ENCODE assay signal across 22 mouse cellular contexts in the genomic region with DNA sequence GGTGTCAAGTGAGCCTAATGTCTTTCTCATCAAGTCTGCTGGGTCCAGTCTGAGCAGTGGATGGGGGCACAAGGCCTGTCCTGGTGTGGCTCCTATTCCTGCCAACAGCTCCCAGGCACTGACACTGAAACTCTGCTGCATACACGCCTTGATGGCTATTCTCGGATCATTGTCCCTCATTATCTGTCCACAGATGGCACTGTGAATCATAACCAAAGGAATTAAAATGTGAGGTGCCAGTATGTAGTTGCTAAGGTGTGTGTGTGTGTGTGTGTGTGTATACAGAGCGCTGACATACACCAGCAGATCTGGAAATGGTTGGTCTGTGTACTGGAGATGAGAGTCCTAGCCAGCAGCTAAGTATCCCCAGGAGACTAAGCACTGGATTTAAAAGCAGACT.
A peak's percentile ranks its signal among the peaks of the same experiment; 100 is the strongest.
DNase-seq lines count a peak whose midpoint lies in the region; ATAC-seq and TF ChIP-seq lines count a peak whose summit lies in the region.
"Had no signal": no experiment of that assay in that cellular context is flagged by ENCODE, and none has a peak within 500 bp of the region (broad histone marks: within the 10 kb centered on the region; RNA-seq: fewer than 3 reads in every experiment).

No protein-coding gene starts in this region.

- no peak for TF ChIP-seq CTCF in midbrain, postnatal 0 days (IDR thresholded peaks at IDR 0.05)
- no peak for TF ChIP-seq CTCF in intestine, postnatal 0 days (IDR thresholded peaks at IDR 0.05; ENCODE audit: low read depth)

- WGBS in heart, embryonic 16.5 days, result 51% methylated on average over 3 of the region's 3 CpGs
- 80% methylated on average over 3 of the region's 3 CpGs for WGBS in hindbrain, embryonic 13.5 days
- WGBS in hindbrain, embryonic 11.5 days, result 79% methylated on average over 3 of the region's 3 CpGs
- WGBS in midbrain, embryonic 13.5 days, result 83% methylated on average over 3 of the region's 3 CpGs
- WGBS in midbrain, embryonic 15.5 days, result 69% methylated on average over 3 of the region's 3 CpGs
- 72% methylated on average over 3 of the region's 3 CpGs for WGBS in midbrain, postnatal 0 days
- 78% methylated on average over 3 of the region's 3 CpGs for WGBS in intestine, postnatal 0 days

- H3K27ac ChIP-seq in heart, embryonic 16.5 days (ENCODE audit: low read length), result peak overlapping the region; percentile 32; the same call in 1 of the 2 replicates
- H3K27ac ChIP-seq in hindbrain, embryonic 13.5 days, result no peak overlapping the region
- no peak overlapping the region for H3K27ac ChIP-seq in hindbrain, embryonic 11.5 days (ENCODE audit: low read depth, low read length)
- H3K27ac ChIP-seq in midbrain, embryonic 13.5 days, result 0 out of 2 replicates have a peak overlapping the region, but pooled peaks have one; percentile 59
- no peak overlapping the region for H3K27ac ChIP-seq in midbrain, embryonic 15.5 days
- no peak overlapping the region; the same call in 1 of the 2 replicates for H3K27ac ChIP-seq in midbrain, postnatal 0 days (ENCODE audit: low read depth, low read length)
- H3K27ac ChIP-seq in intestine, postnatal 0 days (ENCODE audit: low read depth, low read length), result no peak overlapping the region
- H3K27ac ChIP-seq: embryonic facial prominence, embryonic 13.5 days; heart, adult 2 months; hindbrain, embryonic 12.5 days had no signal

- H3K4me3 ChIP-seq in heart, embryonic 16.5 days (ENCODE audit: low read length), result no peak overlapping the region
- no peak overlapping the region for H3K4me3 ChIP-seq in hindbrain, embryonic 13.5 days
- no peak overlapping the region for H3K4me3 ChIP-seq in hindbrain, embryonic 11.5 days (ENCODE audit: low read depth, low read length)
- no peak overlapping the region for H3K4me3 ChIP-seq in midbrain, embryonic 13.5 days (replicated peaks)
- H3K4me3 ChIP-seq in midbrain, embryonic 15.5 days, result no peak overlapping the region
- H3K4me3 ChIP-seq in midbrain, postnatal 0 days (ENCODE audit: low read depth, low read length), result no peak overlapping the region
- no peak overlapping the region for H3K4me3 ChIP-seq in intestine, postnatal 0 days (ENCODE audit: low read depth, low read length)
- H3K4me3 ChIP-seq: embryonic facial prominence, embryonic 13.5 days; heart, adult 2 months; heart, embryonic 12.5 days; hindbrain, embryonic 12.5 days had no signal

- no peak overlapping the region for H3K4me2 ChIP-seq in heart, embryonic 16.5 days (ENCODE audit: low read depth, low read length)
- no peak overlapping the region for H3K4me2 ChIP-seq in hindbrain, embryonic 13.5 days
- H3K4me2 ChIP-seq in hindbrain, embryonic 11.5 days (replicated peaks; ENCODE audit: low read depth, low read length), result no peak overlapping the region
- H3K4me2 ChIP-seq in midbrain, embryonic 13.5 days (replicated peaks), result no peak overlapping the region
- no peak overlapping the region for H3K4me2 ChIP-seq in midbrain, embryonic 15.5 days
- H3K4me2 ChIP-seq in midbrain, postnatal 0 days (ENCODE audit: low read depth, low read length, poor library complexity, severe bottlenecking), result no peak overlapping the region
- H3K4me2 ChIP-seq in intestine, postnatal 0 days (replicated peaks; ENCODE audit: low read depth), result no peak overlapping the region
- H3K4me2 ChIP-seq: embryonic facial prominence, embryonic 13.5 days; heart, embryonic 12.5 days; hindbrain, embryonic 12.5 days had no signal

- ATAC-seq in heart, embryonic 16.5 days (replicated peaks; ENCODE audit: extremely low read depth, insufficient read depth, low FRiP score), result no peak
- no peak for ATAC-seq in hindbrain, embryonic 13.5 days (ENCODE audit: low FRiP score)
- no peak for ATAC-seq in hindbrain, embryonic 11.5 days (ENCODE audit: low FRiP score)
- ATAC-seq in midbrain, embryonic 13.5 days, result 0 out of 2 replicates have a peak, but pooled peaks have one; percentile 31
- ATAC-seq in midbrain, embryonic 15.5 days (replicated peaks), result no peak
- ATAC-seq in midbrain, postnatal 0 days (ENCODE audit: low FRiP score), result no peak
- ATAC-seq in intestine, postnatal 0 days, result no peak
- ATAC-seq: activated CD4-positive, CD25-positive, alpha-beta regulatory T cell, adult 4 months; forebrain, embryonic 14.5 days; inflammation-experienced regulatory T-cells, adult 6 months had no signal

- DNase-seq in heart, adult 18-20 months, result no peak
- DNase-seq in hindbrain, embryonic 11.5 days (ENCODE audit: low spot score), result no peak
- peak; percentile 9 for DNase-seq in midbrain, postnatal 0 days (ENCODE audit: low spot score)
- DNase-seq: adrenal gland, postnatal 14 days; cerebellum, adult 18-20 months; cerebellum, adult 9-11 months; cerebellum, postnatal 36 days; gastrocnemius, postnatal 10 days; heart, adult 2 months; kidney, adult 11 months had no signal

- H3K4me1 ChIP-seq in heart, embryonic 16.5 days (ENCODE audit: control insufficient read depth, insufficient read depth, low read length), result peaks cover 3% of the 10 kb centered on the region; the same call in 1 of the 2 replicates
- H3K4me1 ChIP-seq in hindbrain, embryonic 13.5 days (replicated peaks), result peaks cover 32% of the 10 kb centered on the region
- no peaks in the 10 kb centered on the region; the same call in 1 of the 2 replicates for H3K4me1 ChIP-seq in hindbrain, embryonic 11.5 days (replicated peaks; ENCODE audit: control insufficient read depth, insufficient read depth, low read length)
- H3K4me1 ChIP-seq in midbrain, embryonic 13.5 days (replicated peaks), result peaks cover 45% of the 10 kb centered on the region
- peaks cover 18% of the 10 kb centered on the region for H3K4me1 ChIP-seq in midbrain, embryonic 15.5 days
- H3K4me1 ChIP-seq in midbrain, postnatal 0 days (ENCODE audit: insufficient read depth, low read length), result peaks cover 10% of the 10 kb centered on the region; the same call in 1 of the 2 replicates
- no peaks in the 10 kb centered on the region for H3K4me1 ChIP-seq in intestine, postnatal 0 days (replicated peaks; ENCODE audit: control insufficient read depth, insufficient read depth, low read length)
- H3K4me1 ChIP-seq: embryonic facial prominence, embryonic 13.5 days had no signal

- no peaks in the 10 kb centered on the region for H3K9me3 ChIP-seq in heart, embryonic 16.5 days (replicated peaks; ENCODE audit: control insufficient read depth, low read length)
- H3K9me3 ChIP-seq in hindbrain, embryonic 13.5 days, result no peaks in the 10 kb centered on the region
- H3K9me3 ChIP-seq in hindbrain, embryonic 11.5 days (ENCODE audit: control insufficient read depth, low read length), result no peaks in the 10 kb centered on the region
- no peaks in the 10 kb centered on the region for H3K9me3 ChIP-seq in midbrain, embryonic 13.5 days
- no peaks in the 10 kb centered on the region for H3K9me3 ChIP-seq in midbrain, embryonic 15.5 days
- no peaks in the 10 kb centered on the region for H3K9me3 ChIP-seq in midbrain, postnatal 0 days (ENCODE audit: low read length)
- no peaks in the 10 kb centered on the region for H3K9me3 ChIP-seq in intestine, postnatal 0 days (ENCODE audit: control insufficient read depth)
- H3K9me3 ChIP-seq: embryonic facial prominence, embryonic 13.5 days; heart, embryonic 12.5 days had no signal

- H3K9ac ChIP-seq in heart, embryonic 16.5 days (ENCODE audit: low read length), result no peak overlapping the region
- H3K9ac ChIP-seq in hindbrain, embryonic 13.5 days, result peak overlapping the region; percentile 29; the same call in 1 of the 2 replicates
- no peak overlapping the region for H3K9ac ChIP-seq in hindbrain, embryonic 11.5 days (ENCODE audit: low read depth, low read length)
- 0 out of 2 replicates have a peak overlapping the region, but pooled peaks have one; percentile 32 for H3K9ac ChIP-seq in midbrain, embryonic 13.5 days (replicated peaks)
- H3K9ac ChIP-seq in midbrain, embryonic 15.5 days, result no peak overlapping the region
- no peak overlapping the region for H3K9ac ChIP-seq in midbrain, postnatal 0 days (replicated peaks; ENCODE audit: low read length, poor library complexity, severe bottlenecking)
- H3K9ac ChIP-seq in intestine, postnatal 0 days (ENCODE audit: low read depth, low read length), result no peak overlapping the region
- H3K9ac ChIP-seq: embryonic facial prominence, embryonic 13.5 days; heart, embryonic 12.5 days; hindbrain, embryonic 12.5 days had no signal

- no peaks in the 10 kb centered on the region for H3K36me3 ChIP-seq in heart, embryonic 16.5 days (ENCODE audit: control insufficient read depth, insufficient read depth)
- no peaks in the 10 kb centered on the region for H3K36me3 ChIP-seq in hindbrain, embryonic 13.5 days
- H3K36me3 ChIP-seq in hindbrain, embryonic 11.5 days (ENCODE audit: control insufficient read depth, insufficient read depth, low read length), result no peaks in the 10 kb centered on the region
- H3K36me3 ChIP-seq in midbrain, embryonic 13.5 days, result no peaks in the 10 kb centered on the region
- no peaks in the 10 kb centered on the region for H3K36me3 ChIP-seq in midbrain, embryonic 15.5 days (replicated peaks)
- no peaks in the 10 kb centered on the region for H3K36me3 ChIP-seq in midbrain, postnatal 0 days (ENCODE audit: insufficient read depth, low read length)
- no peaks in the 10 kb centered on the region for H3K36me3 ChIP-seq in intestine, postnatal 0 days (ENCODE audit: control insufficient read depth, insufficient read depth)
- H3K36me3 ChIP-seq: embryonic facial prominence, embryonic 13.5 days; heart, embryonic 12.5 days; hindbrain, embryonic 12.5 days had no signal

- no peaks in the 10 kb centered on the region for H3K27me3 ChIP-seq in heart, embryonic 16.5 days (ENCODE audit: control insufficient read depth, insufficient read depth, low read length)
- H3K27me3 ChIP-seq in hindbrain, embryonic 13.5 days, result no peaks in the 10 kb centered on the region
- no peaks in the 10 kb centered on the region for H3K27me3 ChIP-seq in hindbrain, embryonic 11.5 days (ENCODE audit: control insufficient read depth, insufficient read depth, low read length)
- H3K27me3 ChIP-seq in midbrain, embryonic 13.5 days, result no peaks in the 10 kb centered on the region
- no peaks in the 10 kb centered on the region for H3K27me3 ChIP-seq in midbrain, embryonic 15.5 days (replicated peaks)
- H3K27me3 ChIP-seq in midbrain, postnatal 0 days (ENCODE audit: insufficient read depth, low read length), result no peaks in the 10 kb centered on the region
- H3K27me3 ChIP-seq in intestine, postnatal 0 days (replicated peaks; ENCODE audit: control insufficient read depth, insufficient read depth, low read length), result no peaks in the 10 kb centered on the region
- H3K27me3 ChIP-seq: embryonic facial prominence, embryonic 13.5 days; hindbrain, embryonic 12.5 days; Patski had no signal

Comparison
In these comparisons a context has a peak if more than half of its experiments do, and no peak if none do; other contexts are left out.
1. H3K27ac ChIP-seq: peak in heart, embryonic 16.5 days (single experiment) and midbrain, embryonic 13.5 days (single experiment); none in hindbrain, embryonic 13.5 days (single experiment), hindbrain, embryonic 11.5 days (single experiment), midbrain, embryonic 15.5 days (single experiment), midbrain, postnatal 0 days (single experiment) and intestine, postnatal 0 days (single experiment).
2. H3K9ac ChIP-seq: peak in hindbrain, embryonic 13.5 days (single experiment) and midbrain, embryonic 13.5 days (single experiment); none in heart, embryonic 16.5 days (single experiment), hindbrain, embryonic 11.5 days (single experiment), midbrain, embryonic 15.5 days (single experiment), midbrain, postnatal 0 days (single experiment) and intestine, postnatal 0 days (single experiment).